Mouse (Mus musculus): ENCODE measurements around the gene Fam222a.

Fam222a gene

GRCm38 (mm10) chr5:114653656-114654437 is 86.0 kb downstream of the Fam222a start:
- DNase-seq (ENCODE audit: low spot score in 2 of 2), result no peak

- no peak for DNase-seq (ENCODE audit: low spot score in 2 of 2)
Observed at GRCm38 (mm10) chr5:114655721-114656120, 87.9 kb downstream of the Fam222a start.

- DNase-seq (ENCODE audit: low spot score in 2 of 2), result no peak
Observed at GRCm38 (mm10) chr5:114656305-114656704, 88.5 kb downstream of the Fam222a start.

GRCm38 (mm10) chr5:114657426-114657825 is 89.6 kb downstream of the Fam222a start:
- DNase-seq (ENCODE audit: low spot score in 2 of 2), result no peak

- DNase-seq (ENCODE audit: low spot score in 2 of 2), result no peak
Observed at GRCm38 (mm10) chr5:114658255-114658654, 90.4 kb downstream of the Fam222a start, which contains the start of gene Trpv4. Trpv4 (minus strand) TSS chr5:114658421.

GRCm38 (mm10) chr5:114661029-114661428 is 93.2 kb downstream of the Fam222a start:
- DNase-seq (ENCODE audit: low spot score in 2 of 2), result no peak

Data from cerebellum, postnatal 4 days (tissue).